Mouse (Mus musculus) spleen, adult 2 months (tissue): ENCODE results near the gene Slc11a2.
"Not testable (repeated sequence)": the region's sequence is repeated elsewhere in the genome, so short reads cannot be mapped to it uniquely, and the experiment has no call there.

Source experiments
- CTCF ChIP-seq: fragments of 200-500 bp; IDR thresholded peaks from 2 replicates; pipeline ENCODE4 v1.5.1; 2011; ENCODE audit warnings: mild to moderate bottlenecking, inconsistent platforms; ENCODE audit not compliant: insufficient read depth, insufficient read length, insufficient replicate concordance; ENCODE audit errors: extremely low read depth
- POLR2A ChIP-seq: fragments of 200-500 bp; IDR thresholded peaks from 2 replicates; pipeline ENCODE4 v1.6.1; 2011; ENCODE audit warnings: low read depth, low read length, inconsistent platforms

- not testable (repeated sequence) for TF ChIP-seq POLR2A, CTCF
These were observed 83.4 kb downstream of the Slc11a2 start for GRCm38 (mm10) chr15:100341314-100341980.
